In genomic region chr11:3573092-3573491, GRCm38 (mm10) we compare ENCODE assay signal across 8 mouse cellular contexts. TPM values are rescaled to one million over a fixed set of nuclear protein-coding genes. Genes with fewer than 3 reads are reported as not detected.
DNase-seq lines count a peak whose midpoint lies in the region; ATAC-seq and TF ChIP-seq lines count a peak whose summit lies in the region.

No protein-coding gene starts in this region.

- WGBS in hindbrain, embryonic 10.5 days = 18% methylated on average over 9 of the region's 9 CpGs
- WGBS in hindbrain, embryonic 14.5 days = 12% methylated on average over 9 of the region's 9 CpGs
- WGBS in kidney, embryonic 14.5 days = 2% methylated on average over 9 of the region's 9 CpGs
- 4% methylated on average over 9 of the region's 9 CpGs for WGBS in lung, postnatal 0 days
- WGBS in stomach, embryonic 15.5 days = 7% methylated on average over 9 of the region's 9 CpGs
- 22% methylated on average over 9 of the region's 9 CpGs for WGBS in cerebellum, adult 2 months

- H3K4me2 ChIP-seq in hindbrain, embryonic 14.5 days (replicated peaks) = no peak overlapping the region
- H3K4me2 ChIP-seq in kidney, embryonic 14.5 days (replicated peaks; ENCODE audit: low read depth, low read length) = no peak overlapping the region
- no peak overlapping the region for H3K4me2 ChIP-seq in lung, postnatal 0 days (replicated peaks; ENCODE audit: low read depth, low read length)
- H3K4me2 ChIP-seq in stomach, embryonic 15.5 days = 0 out of 2 replicates have a peak overlapping the region, but pooled peaks have one; percentile 25

- H3K4me1 ChIP-seq in hindbrain, embryonic 10.5 days (replicated peaks) = peaks cover 17% of the 10 kb centered on the region
- H3K4me1 ChIP-seq in hindbrain, embryonic 14.5 days (replicated peaks; ENCODE audit: control insufficient read depth, insufficient read depth, low read length) = no peaks in the 10 kb centered on the region
- peaks cover 30% of the 10 kb centered on the region for H3K4me1 ChIP-seq in kidney, embryonic 14.5 days (ENCODE audit: control insufficient read depth, insufficient read depth, low read length)
- H3K4me1 ChIP-seq in lung, postnatal 0 days (ENCODE audit: insufficient read depth, low read depth, low read length) = peaks cover 4% of the 10 kb centered on the region; the same call in 1 of the 2 replicates
- H3K4me1 ChIP-seq in stomach, embryonic 15.5 days = peaks cover 27% of the 10 kb centered on the region
- no peaks in the 10 kb centered on the region for H3K4me1 ChIP-seq in cerebellum, adult 2 months (ENCODE audit: control insufficient read depth, insufficient read depth, low read length)

- peak; percentile 82 for TF ChIP-seq EP300 in lung, postnatal 0 days (IDR thresholded peaks at IDR 0.05)

- no peaks in the 10 kb centered on the region for H3K27me3 ChIP-seq in hindbrain, embryonic 10.5 days (ENCODE audit: insufficient read depth, poor library complexity, severe bottlenecking)
- H3K27me3 ChIP-seq in hindbrain, embryonic 14.5 days (ENCODE audit: control insufficient read depth, insufficient read depth, low read length) = no peaks in the 10 kb centered on the region
- no peaks in the 10 kb centered on the region for H3K27me3 ChIP-seq in kidney, embryonic 14.5 days (ENCODE audit: control insufficient read depth, insufficient read depth, low read length)
- no peaks in the 10 kb centered on the region for H3K27me3 ChIP-seq in lung, postnatal 0 days (replicated peaks; ENCODE audit: insufficient read depth, low read length)
- H3K27me3 ChIP-seq in stomach, embryonic 15.5 days (replicated peaks) = no peaks in the 10 kb centered on the region
- H3K27me3 ChIP-seq in cerebellum, adult 2 months (ENCODE audit: control insufficient read depth, insufficient read depth, low read length) = no peaks in the 10 kb centered on the region

- peak; percentile 59 for DNase-seq in hindbrain, embryonic 10.5 days (ENCODE audit: low spot score)
- DNase-seq in hindbrain, embryonic 14.5 days (ENCODE audit: low spot score) = no peak
- DNase-seq in c-Kit-positive CD71-negative TER-119-negative erythroid progenitor cells, embryonic 14.5 days (ENCODE audit: low read depth) = peak; percentile 17
- DNase-seq in heart, adult 9 months (ENCODE audit: low spot score in 2 of 2) = peak; percentile 90 to 96
- DNase-seq in lung, postnatal 0 days (ENCODE audit: low spot score) = peak; percentile 93
- DNase-seq in cerebellum, adult 2 months = no peak

- no peaks in the 10 kb centered on the region for H3K36me3 ChIP-seq in hindbrain, embryonic 10.5 days
- H3K36me3 ChIP-seq in hindbrain, embryonic 14.5 days (replicated peaks; ENCODE audit: control insufficient read depth, insufficient read depth) = no peaks in the 10 kb centered on the region
- no peaks in the 10 kb centered on the region for H3K36me3 ChIP-seq in kidney, embryonic 14.5 days (ENCODE audit: control insufficient read depth, insufficient read depth, low read length)
- H3K36me3 ChIP-seq in lung, postnatal 0 days (ENCODE audit: insufficient read depth, low read length) = no peaks in the 10 kb centered on the region
- no peaks in the 10 kb centered on the region for H3K36me3 ChIP-seq in stomach, embryonic 15.5 days

- H3K4me3 ChIP-seq in hindbrain, embryonic 10.5 days = peak overlapping the region; percentile 24; the same call in 1 of the 2 replicates
- H3K4me3 ChIP-seq in hindbrain, embryonic 14.5 days (replicated peaks; ENCODE audit: low read length) = no peak overlapping the region
- H3K4me3 ChIP-seq in kidney, embryonic 14.5 days (ENCODE audit: low read length) = no peak overlapping the region
- H3K4me3 ChIP-seq in lung, postnatal 0 days (ENCODE audit: low read depth, low read length) = no peak overlapping the region
- H3K4me3 ChIP-seq in stomach, embryonic 15.5 days (replicated peaks) = no peak overlapping the region
- no peak overlapping the region for H3K4me3 ChIP-seq in cerebellum, adult 2 months (replicated peaks; ENCODE audit: insufficient read depth, low read depth, low read length)

- ATAC-seq in hindbrain, embryonic 14.5 days (ENCODE audit: low FRiP score) = no peak
- peak; percentile 84 for ATAC-seq in kidney, embryonic 14.5 days (ENCODE audit: low FRiP score, low TSS enrichment)
- peak; percentile 97 for ATAC-seq in lung, postnatal 0 days
- peak; percentile 69 for ATAC-seq in stomach, embryonic 15.5 days (ENCODE audit: insufficient read depth, low FRiP score, low read depth)

- TF ChIP-seq POLR2A in cerebellum, adult 2 months (IDR thresholded peaks at IDR 0.05; ENCODE audit: borderline replicate concordance, insufficient read depth, low read length) = no peak

- H3K9ac ChIP-seq in hindbrain, embryonic 14.5 days = no peak overlapping the region
- 0 out of 2 replicates have a peak overlapping the region, but pooled peaks have one; percentile 7 for H3K9ac ChIP-seq in kidney, embryonic 14.5 days (ENCODE audit: low read depth, low read length)
- no peak overlapping the region for H3K9ac ChIP-seq in lung, postnatal 0 days (replicated peaks; ENCODE audit: low read depth)
- no peak overlapping the region for H3K9ac ChIP-seq in stomach, embryonic 15.5 days

- TF ChIP-seq CTCF in lung, postnatal 0 days (IDR thresholded peaks at IDR 0.05) = no peak
- TF ChIP-seq CTCF in cerebellum, adult 2 months (IDR thresholded peaks at IDR 0.05; ENCODE audit: borderline replicate concordance, insufficient read depth, low read depth, low read length) = no peak

- H3K9me3 ChIP-seq in hindbrain, embryonic 10.5 days = no peaks in the 10 kb centered on the region
- no peaks in the 10 kb centered on the region for H3K9me3 ChIP-seq in hindbrain, embryonic 14.5 days (ENCODE audit: control insufficient read depth, low read length)
- H3K9me3 ChIP-seq in kidney, embryonic 14.5 days (ENCODE audit: control insufficient read depth, low read length) = no peaks in the 10 kb centered on the region
- H3K9me3 ChIP-seq in lung, postnatal 0 days (ENCODE audit: low read length) = no peaks in the 10 kb centered on the region
- no peaks in the 10 kb centered on the region for H3K9me3 ChIP-seq in stomach, embryonic 15.5 days

- peak overlapping the region; percentile 71 for H3K27ac ChIP-seq in hindbrain, embryonic 10.5 days
- no peak overlapping the region for H3K27ac ChIP-seq in hindbrain, embryonic 14.5 days
- peak overlapping the region; percentile 91 for H3K27ac ChIP-seq in kidney, embryonic 14.5 days (ENCODE audit: low read depth, low read length)
- H3K27ac ChIP-seq in lung, postnatal 0 days (ENCODE audit: low read length) = peak overlapping the region; percentile 86
- peak overlapping the region; percentile 86 for H3K27ac ChIP-seq in stomach, embryonic 15.5 days
- no peak overlapping the region for H3K27ac ChIP-seq in cerebellum, adult 2 months (ENCODE audit: insufficient read depth, low read length)

RNA-seq across cellular contexts. Expression of gene Smtn, which starts 32.7 kb away (rescaled TPM):
- polyA plus RNA-seq in hindbrain, embryonic 10.5 days (2016; fragmentation: Nextera tagmentation; extraction: Ambion mirVana) = 43.2 and 46.1 TPM in 2 replicates
- 15.0 and 17.3 TPM in 2 replicates for polyA plus RNA-seq in hindbrain, embryonic 14.5 days (2014; fragmentation: Nextera tagmentation; extraction: Ambion mirVana)
- 51.8 and 70.7 TPM in 2 replicates for polyA plus RNA-seq in kidney, embryonic 14.5 days (2014; fragmentation: Nextera tagmentation; extraction: Ambion mirVana)
- polyA plus RNA-seq in lung, postnatal 0 days (2015; fragmentation: Nextera tagmentation; extraction: Ambion mirVana) = 47.6 and 51.1 TPM in 2 replicates
- 97.9 and 105 TPM in 2 replicates for polyA plus RNA-seq in stomach, embryonic 15.5 days (2015; fragmentation: Nextera tagmentation; extraction: Ambion mirVana)
- polyA plus RNA-seq in cerebellum, adult 2 months (2012; rRNA removed) = 6.1 and 6.9 TPM in 2 replicates

RNA-seq across cellular contexts. Expression of gene Selenom, which starts 58.6 kb away (rescaled TPM):
- polyA plus RNA-seq in hindbrain, embryonic 10.5 days (2016; fragmentation: Nextera tagmentation; extraction: Ambion mirVana) = 60.3 and 73.5 TPM in 2 replicates
- polyA plus RNA-seq in hindbrain, embryonic 14.5 days (2014; fragmentation: Nextera tagmentation; extraction: Ambion mirVana) = 105 and 122 TPM in 2 replicates
- polyA plus RNA-seq in kidney, embryonic 14.5 days (2014; fragmentation: Nextera tagmentation; extraction: Ambion mirVana) = 82.1 and 107 TPM in 2 replicates
- polyA plus RNA-seq in lung, postnatal 0 days (2015; fragmentation: Nextera tagmentation; extraction: Ambion mirVana) = 60.8 and 62.8 TPM in 2 replicates
- polyA plus RNA-seq in stomach, embryonic 15.5 days (2015; fragmentation: Nextera tagmentation; extraction: Ambion mirVana) = 125 and 131 TPM in 2 replicates
- 889 and 965 TPM in 2 replicates for polyA plus RNA-seq in cerebellum, adult 2 months (2012; rRNA removed)

Comparison
In these comparisons a context has a peak if more than half of its experiments do, and no peak if none do; other contexts are left out.
1. DNase-seq: peak in hindbrain, embryonic 10.5 days (single experiment), c-Kit-positive CD71-negative TER-119-negative erythroid progenitor cells, embryonic 14.5 days (single experiment), heart, adult 9 months (2 of 2) and lung, postnatal 0 days (single experiment); none in hindbrain, embryonic 14.5 days (single experiment) and cerebellum, adult 2 months (0 of 2).
2. H3K27ac ChIP-seq: peak in hindbrain, embryonic 10.5 days (single experiment), kidney, embryonic 14.5 days (single experiment), lung, postnatal 0 days (single experiment) and stomach, embryonic 15.5 days (single experiment); none in hindbrain, embryonic 14.5 days (single experiment) and cerebellum, adult 2 months (single experiment).